Mouse (Mus musculus) brain, embryonic 14.5 days (tissue): ENCODE results near the gene Ehf.

ENCODE experiments used
- CTCF ChIP-seq: fragments of 200-500 bp; IDR thresholded peaks from 2 replicates; pipeline ENCODE4 v1.5.1; 2012; ENCODE audit warnings: inconsistent platforms, mild to moderate bottlenecking, moderate library complexity, borderline replicate concordance; ENCODE audit not compliant: insufficient read depth, insufficient read length; ENCODE audit errors: extremely low read depth
- POLR2A ChIP-seq: fragments of 200-500 bp; IDR thresholded peaks from 2 replicates; pipeline ENCODE4 v1.6.1; 2012; ENCODE audit warnings: mild to moderate bottlenecking, inconsistent platforms, borderline replicate concordance; ENCODE audit not compliant: poor library complexity, insufficient read depth, insufficient read length, severe bottlenecking; ENCODE audit errors: extremely low read depth

DNA sequence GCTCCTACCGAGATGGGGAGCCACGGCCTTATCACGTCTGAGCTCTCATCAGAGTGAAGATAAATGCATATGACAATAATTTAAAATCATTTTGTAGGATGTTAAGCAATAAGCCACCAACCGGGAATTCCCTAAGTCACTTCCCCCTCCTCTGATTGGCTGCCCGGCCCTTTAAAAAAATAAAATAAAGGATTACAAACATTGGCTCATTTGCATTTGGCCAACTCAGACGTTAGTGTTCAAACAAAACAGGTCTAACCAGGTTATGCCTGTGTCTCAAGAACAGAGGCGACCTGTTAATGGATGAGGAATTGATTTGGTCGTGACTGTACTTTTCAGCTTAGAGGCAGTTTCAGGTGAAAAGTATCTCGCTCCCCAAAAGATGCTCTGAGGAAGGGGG lies at the start of gene Ehf:
- TF ChIP-seq CTCF (no peak), POLR2A (no peak)
